Mouse (Mus musculus): Measurements from ENCODE around the gene Tsks. TPM values are rescaled to one million over a fixed set of nuclear protein-coding genes. Genes with fewer than 3 reads are reported as not detected.
A peak's percentile ranks its signal among the peaks of the same experiment; 100 is the strongest.

Tsks gene
- not detected in 2 replicates for polyA plus RNA-seq (2014; fragmentation: Nextera tagmentation; extraction: Ambion mirVana)

GRCm38 (mm10) chr7:44942904-44943303 is at the start of gene Tsks:
TSS of gene Tsks (plus strand) at chr7:44943204.
- Histone ChIP-seq H3K4me2 (ENCODE audit: low read length) (no peak within 1 kb of the TSS), H3K27ac (replicated peaks in 1 of 2; ENCODE audit: control insufficient read depth in 1 of 2, insufficient read depth in 1 of 2, low read depth in 2 of 2, low read length in 2 of 2) (no peak within 1 kb of the TSS), H3K9me3 (ENCODE audit: control insufficient read depth, low read length) (peaks cover 1% of the 10 kb centered on the region; the same call in 1 of the 2 replicates), H3K4me3 (ENCODE audit: control insufficient read depth in 1 of 2, insufficient read depth in 1 of 2, low read depth in 1 of 2, low read length in 2 of 2) (no peak within 1 kb of the TSS), H3K4me1 (ENCODE audit: control insufficient read depth in 2 of 2, insufficient read depth in 2 of 2, low read length in 2 of 2) (no peaks in the 10 kb centered on the region), H3K9ac (ENCODE audit: low read length) (no peak within 1 kb of the TSS), H3K27me3 (ENCODE audit: control insufficient read depth, insufficient read depth, low read length) (no peaks in the 10 kb centered on the region), H3K36me3 (ENCODE audit: control insufficient read depth, insufficient read depth, low read length) (no peaks in the 10 kb centered on the region)
- no peak for ATAC-seq (ENCODE audit: insufficient number of reproducible peaks, insufficient read depth, low FRiP score, low read depth)
- 69% methylated on average over 7 of the region's 7 CpGs for WGBS

GRCm38 (mm10) chr7:44894175-44894574 is 48.8 kb upstream of the Tsks start:
- 81% methylated on average over 3 of the region's 3 CpGs for WGBS
- no peak for ATAC-seq (ENCODE audit: insufficient number of reproducible peaks, insufficient read depth, low FRiP score, low read depth)
- peaks cover 19 to 45% of the 10 kb centered on the region in 2 experiments for H3K4me1 ChIP-seq (ENCODE audit: control insufficient read depth in 2 of 2, insufficient read depth in 2 of 2, low read length in 2 of 2)

DNA sequence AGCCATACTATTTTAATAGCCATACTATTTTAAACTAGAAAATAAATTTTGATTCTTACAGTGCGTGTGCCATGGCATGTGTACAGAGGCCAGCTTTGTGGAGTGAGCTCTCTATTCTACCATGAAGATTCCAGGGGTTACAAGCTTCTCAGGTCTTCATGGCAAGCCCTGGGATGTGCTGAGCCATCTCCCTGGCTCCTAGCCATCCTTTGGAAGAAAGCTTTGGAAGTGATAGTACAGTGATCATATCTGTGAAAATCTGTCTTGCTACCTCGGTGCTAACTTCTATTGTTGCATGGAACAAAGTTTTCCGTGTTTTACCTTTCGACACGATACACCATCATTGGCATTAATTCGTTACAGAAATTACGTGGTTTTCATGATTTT is 47.8 kb upstream of the Tsks start:
- Histone ChIP-seq H3K4me2 (ENCODE audit: low read length) (peak overlapping the region; percentile 83), H3K9ac (ENCODE audit: low read length) (no peak overlapping the region; the same call in 1 of the 2 replicates), H3K4me1 (ENCODE audit: control insufficient read depth in 2 of 2, insufficient read depth in 2 of 2, low read length in 2 of 2) (peaks cover 16 to 42% of the 10 kb centered on the region in 2 experiments), H3K27me3 (ENCODE audit: control insufficient read depth, insufficient read depth, low read length) (no peaks in the 10 kb centered on the region), H3K4me3 (ENCODE audit: control insufficient read depth in 1 of 2, insufficient read depth in 1 of 2, low read depth in 1 of 2, low read length in 2 of 2) (peak overlapping the region; percentile 62 to 70; a peak in 3 of 4 replicates), H3K27ac (replicated peaks in 1 of 2; ENCODE audit: control insufficient read depth in 1 of 2, insufficient read depth in 1 of 2, low read depth in 2 of 2, low read length in 2 of 2) (peak overlapping the region; percentile 68 to 88; a peak in 2 of 4 replicates), H3K36me3 (ENCODE audit: control insufficient read depth, insufficient read depth, low read length) (peaks cover 25% of the 10 kb centered on the region), H3K9me3 (ENCODE audit: control insufficient read depth, low read length) (no peaks in the 10 kb centered on the region)
- no peak for ATAC-seq (ENCODE audit: insufficient number of reproducible peaks, insufficient read depth, low FRiP score, low read depth)
- 78% methylated on average over 7 of the region's 7 CpGs for WGBS

More at GRCm38 (mm10) chr7:44894175-44894574, 48.8 kb upstream of the Tsks start:
- Histone ChIP-seq H3K36me3 (ENCODE audit: control insufficient read depth, insufficient read depth, low read length) (peaks cover 22% of the 10 kb centered on the region), H3K9ac (ENCODE audit: low read length) (no peak overlapping the region), H3K27me3 (ENCODE audit: control insufficient read depth, insufficient read depth, low read length) (no peaks in the 10 kb centered on the region), H3K4me3 (ENCODE audit: control insufficient read depth in 1 of 2, insufficient read depth in 1 of 2, low read depth in 1 of 2, low read length in 2 of 2) (no peak overlapping the region), H3K9me3 (ENCODE audit: control insufficient read depth, low read length) (no peaks in the 10 kb centered on the region), H3K4me2 (ENCODE audit: low read length) (no peak overlapping the region), H3K27ac (replicated peaks in 1 of 2; ENCODE audit: control insufficient read depth in 1 of 2, insufficient read depth in 1 of 2, low read depth in 2 of 2, low read length in 2 of 2) (no peak overlapping the region)

GRCm38 (mm10) chr7:44895593-44896434 is 47.2 kb upstream of the Tsks start, which contains the start of gene Fuz:
TSS of gene Fuz (plus strand) at chr7:44896079.
- Histone ChIP-seq H3K9ac (ENCODE audit: low read length) (peak within 1 kb of the TSS; percentile 84), H3K27ac (replicated peaks in 1 of 2; ENCODE audit: control insufficient read depth in 1 of 2, insufficient read depth in 1 of 2, low read depth in 2 of 2, low read length in 2 of 2) (peak within 1 kb of the TSS; percentile 74 to 88), H3K36me3 (ENCODE audit: control insufficient read depth, insufficient read depth, low read length) (peaks cover 25% of the 10 kb centered on the region), H3K9me3 (ENCODE audit: control insufficient read depth, low read length) (no peaks in the 10 kb centered on the region), H3K4me3 (ENCODE audit: control insufficient read depth in 1 of 2, insufficient read depth in 1 of 2, low read depth in 1 of 2, low read length in 2 of 2) (peak within 1 kb of the TSS; percentile 62 to 70), H3K27me3 (ENCODE audit: control insufficient read depth, insufficient read depth, low read length) (no peaks in the 10 kb centered on the region), H3K4me1 (ENCODE audit: control insufficient read depth in 2 of 2, insufficient read depth in 2 of 2, low read length in 2 of 2) (peaks cover 15 to 36% of the 10 kb centered on the region in 2 experiments), H3K4me2 (ENCODE audit: low read length) (peak within 1 kb of the TSS; percentile 83)
- ATAC-seq (ENCODE audit: insufficient number of reproducible peaks, insufficient read depth, low FRiP score, low read depth), result peak; percentile 50
- 2% methylated on average over 34 of the region's 34 CpGs for WGBS

GRCm38 (mm10) chr7:44896499-44896898 is 46.5 kb upstream of the Tsks start:
- Histone ChIP-seq H3K36me3 (ENCODE audit: control insufficient read depth, insufficient read depth, low read length) (peaks cover 28% of the 10 kb centered on the region), H3K4me1 (ENCODE audit: control insufficient read depth in 2 of 2, insufficient read depth in 2 of 2, low read length in 2 of 2) (peaks cover 14 to 32% of the 10 kb centered on the region in 2 experiments), H3K27ac (replicated peaks in 1 of 2; ENCODE audit: control insufficient read depth in 1 of 2, insufficient read depth in 1 of 2, low read depth in 2 of 2, low read length in 2 of 2) (peak overlapping the region; percentile 74 to 88), H3K27me3 (ENCODE audit: control insufficient read depth, insufficient read depth, low read length) (no peaks in the 10 kb centered on the region), H3K4me3 (ENCODE audit: control insufficient read depth in 1 of 2, insufficient read depth in 1 of 2, low read depth in 1 of 2, low read length in 2 of 2) (peak overlapping the region; percentile 62 to 70), H3K9ac (ENCODE audit: low read length) (peak overlapping the region; percentile 84), H3K4me2 (ENCODE audit: low read length) (peak overlapping the region; percentile 83), H3K9me3 (ENCODE audit: control insufficient read depth, low read length) (no peaks in the 10 kb centered on the region)
- WGBS, result 38% methylated on average over 10 of the region's 10 CpGs
- no peak for ATAC-seq (ENCODE audit: insufficient number of reproducible peaks, insufficient read depth, low FRiP score, low read depth)

DNA sequence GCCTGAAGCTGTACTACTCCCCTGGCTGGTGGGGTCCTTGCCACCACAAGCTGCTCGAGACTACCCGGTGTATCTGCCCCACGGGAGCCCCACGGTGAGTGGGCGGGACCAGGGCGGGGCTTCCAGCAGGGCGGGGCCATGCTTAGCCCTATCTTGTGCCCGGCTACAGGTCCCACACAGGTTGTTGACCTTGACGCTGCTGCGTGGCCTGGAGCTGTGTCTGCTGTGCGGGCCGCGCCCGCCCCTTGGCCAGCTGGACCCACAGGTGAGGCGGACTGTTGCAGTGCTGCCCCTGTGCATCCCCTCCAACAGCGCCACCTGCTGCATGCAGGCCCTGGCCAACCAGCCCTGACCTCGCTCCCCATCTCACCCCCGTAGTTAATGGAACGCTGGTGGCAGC is 44.4 kb upstream of the Tsks start:
- H3K9ac ChIP-seq (ENCODE audit: low read length), result no peak overlapping the region
- peaks cover 12 to 30% of the 10 kb centered on the region in 2 experiments for H3K4me1 ChIP-seq (ENCODE audit: control insufficient read depth in 2 of 2, insufficient read depth in 2 of 2, low read length in 2 of 2)
- ATAC-seq (ENCODE audit: insufficient number of reproducible peaks, insufficient read depth, low FRiP score, low read depth), result no peak
- H3K4me2 ChIP-seq (ENCODE audit: low read length), result peak overlapping the region; percentile 11; the same call in 1 of the 2 replicates
- no peaks in the 10 kb centered on the region for H3K9me3 ChIP-seq (ENCODE audit: control insufficient read depth, low read length)
- H3K36me3 ChIP-seq (ENCODE audit: control insufficient read depth, insufficient read depth, low read length), result peaks cover 47% of the 10 kb centered on the region
- no peak overlapping the region for H3K27ac ChIP-seq (replicated peaks in 1 of 2; ENCODE audit: control insufficient read depth in 1 of 2, insufficient read depth in 1 of 2, low read depth in 2 of 2, low read length in 2 of 2)
- H3K27me3 ChIP-seq (ENCODE audit: control insufficient read depth, insufficient read depth, low read length), result no peaks in the 10 kb centered on the region
- 42% methylated on average over 19 of the region's 19 CpGs for WGBS
- no peak overlapping the region for H3K4me3 ChIP-seq (ENCODE audit: control insufficient read depth in 1 of 2, insufficient read depth in 1 of 2, low read depth in 1 of 2, low read length in 2 of 2)

DNA sequence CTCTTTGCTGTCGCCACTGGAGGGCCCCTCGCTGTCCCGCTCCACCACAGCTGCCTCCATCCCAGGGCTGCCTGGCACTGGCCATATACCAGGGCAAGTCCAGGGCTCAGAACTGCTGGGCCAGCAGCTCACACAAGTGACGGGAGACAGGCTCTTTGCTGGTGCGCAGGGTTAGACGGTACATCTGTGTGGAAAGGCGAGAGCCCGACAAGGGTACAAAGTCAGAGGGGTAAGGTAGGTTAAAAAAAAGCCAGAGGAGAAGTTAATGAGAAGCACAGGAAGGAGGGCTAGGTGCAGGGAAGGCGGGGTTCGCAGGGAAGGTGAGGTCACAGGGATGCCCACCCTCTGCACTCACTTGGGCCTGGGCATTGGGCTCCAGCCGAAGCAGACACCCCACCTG is 42.4 kb upstream of the Tsks start:
- Histone ChIP-seq H3K27me3 (ENCODE audit: control insufficient read depth, insufficient read depth, low read length) (no peaks in the 10 kb centered on the region), H3K36me3 (ENCODE audit: control insufficient read depth, insufficient read depth, low read length) (peaks cover 68% of the 10 kb centered on the region), H3K9ac (ENCODE audit: low read length) (no peak overlapping the region), H3K27ac (replicated peaks in 1 of 2; ENCODE audit: control insufficient read depth in 1 of 2, insufficient read depth in 1 of 2, low read depth in 2 of 2, low read length in 2 of 2) (no peak overlapping the region), H3K9me3 (ENCODE audit: control insufficient read depth, low read length) (no peaks in the 10 kb centered on the region), H3K4me2 (ENCODE audit: low read length) (no peak overlapping the region), H3K4me1 (ENCODE audit: control insufficient read depth in 2 of 2, insufficient read depth in 2 of 2, low read length in 2 of 2) (peaks cover 12 to 22% of the 10 kb centered on the region in 2 experiments), H3K4me3 (ENCODE audit: control insufficient read depth in 1 of 2, insufficient read depth in 1 of 2, low read depth in 1 of 2, low read length in 2 of 2) (no peak overlapping the region)
- ATAC-seq (ENCODE audit: insufficient number of reproducible peaks, insufficient read depth, low FRiP score, low read depth), result no peak
- WGBS, result 87% methylated on average over 11 of the region's 11 CpGs
